Mouse (Mus musculus): Measurements from ENCODE around the gene Cacna1h.
A peak's percentile ranks its signal among the peaks of the same experiment; 100 is the strongest.

DNA sequence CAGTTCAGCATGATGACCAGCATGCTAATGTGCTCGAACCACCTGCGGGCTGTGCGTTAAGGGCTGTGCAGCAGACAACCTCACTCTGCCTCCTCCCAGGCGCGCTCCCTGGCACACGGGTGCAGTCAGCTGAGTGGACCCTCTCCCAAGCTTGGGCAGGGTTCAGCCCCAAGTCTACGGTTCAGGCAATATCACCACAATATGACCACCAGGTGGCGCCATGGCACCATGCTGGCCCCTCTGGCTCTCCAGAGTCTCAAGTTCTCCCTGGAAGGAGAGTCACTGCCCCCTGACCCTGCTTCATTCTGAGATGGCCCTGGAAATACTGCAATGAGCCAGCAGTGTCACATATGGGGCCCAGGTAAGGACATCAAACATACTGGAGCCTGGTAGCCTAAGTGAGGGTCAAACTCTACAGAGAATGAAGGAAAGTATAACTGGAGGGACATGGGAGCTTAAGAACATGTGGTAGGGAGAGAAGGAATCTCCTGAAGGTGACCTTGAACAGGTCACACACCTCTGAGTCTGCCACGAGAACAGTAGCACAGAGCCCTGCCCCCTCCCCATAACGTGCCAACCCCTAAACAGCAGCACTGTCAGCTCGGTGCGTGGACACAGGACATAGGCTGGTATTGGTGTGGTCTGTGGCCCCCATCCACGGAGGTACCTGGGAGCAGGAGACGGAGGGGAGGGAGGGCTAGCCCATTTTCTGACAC, 35.6 kb downstream of the Cacna1h start:
- peak; percentile 87 for TF ChIP-seq CTCF (IDR thresholded peaks at IDR 0.05; ENCODE audit: control insufficient read depth, insufficient read depth, low read length)
- TF ChIP-seq POLR2A (IDR thresholded peaks at IDR 0.05; ENCODE audit: borderline replicate concordance, control insufficient read depth, low read depth, low read length) = no peak

All from bone marrow, adult 2 months (tissue).